Mouse (Mus musculus) neural tube, embryonic 14.5 days (tissue): Measurements from ENCODE around the gene Wdcp. TPM values are rescaled to one million over a fixed set of nuclear protein-coding genes. Genes with fewer than 3 reads are reported as not detected.
"Not testable (repeated sequence)": the region's sequence is repeated elsewhere in the genome, so short reads cannot be mapped to it uniquely, and the experiment has no call there.

Source experiments
- ATAC-seq: fragments of 200-750 bp; cut with Nextera tagmentation; 2 replicates; pipeline ENCODE4 v1.8.0; 2017; ENCODE audit warnings: low read depth, mild to moderate bottlenecking, moderate TSS enrichment, moderate library complexity
- H3K27ac ChIP-seq: fragments of 300-500 bp; sonication (generic); 2 replicates; pipeline ENCODE4 v1.5.1; 2014; ENCODE audit warnings: low read depth, mild to moderate bottlenecking, control low read depth, low read length, moderate library complexity, mixed read lengths
- H3K27me3 ChIP-seq: fragments of 300-500 bp; sonication (generic); 2 replicates; pipeline ENCODE4 v1.6.1; 2014; ENCODE audit warnings: low read length; ENCODE audit not compliant: control insufficient read depth, insufficient read depth
- H3K36me3 ChIP-seq: fragments of 300-500 bp; sonication (generic); 2 replicates; pipeline ENCODE4 v1.6.1; 2014; ENCODE audit warnings: low read length, mixed read lengths; ENCODE audit not compliant: control insufficient read depth, insufficient read depth
- H3K4me1 ChIP-seq: fragments of 300-500 bp; sonication (generic); 2 replicates; pipeline ENCODE4 v1.6.1; 2014; ENCODE audit warnings: low read length; ENCODE audit not compliant: control insufficient read depth, insufficient read depth
- H3K4me2 ChIP-seq: fragments of 300-500 bp; sonication (generic); 2 replicates; pipeline ENCODE4 v1.6.1; 2014; ENCODE audit warnings: mild to moderate bottlenecking, low read depth, low read length, control low read depth
- H3K4me3 ChIP-seq: fragments of 300-500 bp; sonication (generic); 2 replicates; pipeline ENCODE4 v1.5.1; 2014; ENCODE audit warnings: low read depth, low read length, control low read depth, mixed read lengths
- H3K9ac ChIP-seq: fragments of 300-500 bp; sonication (generic); replicated peaks from 2 replicates; pipeline ENCODE4 v1.6.1; 2014; ENCODE audit warnings: low read depth, mild to moderate bottlenecking, control low read depth, low read length, mixed read lengths
- H3K9me3 ChIP-seq: fragments of 300-500 bp; sonication (generic); 2 replicates; pipeline ENCODE4 v1.6.1; 2016; ENCODE audit warnings: low read length; ENCODE audit not compliant: control insufficient read depth
- WGBS: fragments of 180-500 bp; shearing (Covaris S2); extraction: QIAGEN DNeasy Blood & Tissue Kit; methylation state at CpG from one replicate; pipeline ENCODE4 v1.1.7; 2014; 5-methylcytosine and 5-hydroxymethylcytosine counted together
- polyA plus RNA-seq: library from polyadenylated mRNA; unstranded; fragments of >200 nt; fragmentation: Nextera tagmentation; extraction: Ambion mirVana; gene quantifications from 2 replicates; pipeline ENCODE4 v1.2.1, GENCODE M21; 2014

Wdcp gene
- polyA plus RNA-seq = 13.0 and 13.6 TPM in 2 replicates

- peak; percentile 92 for ATAC-seq
- H3K4me2 ChIP-seq = peak within 1 kb of the TSS; percentile 87
- peaks cover 11% of the 10 kb centered on the region for H3K4me1 ChIP-seq
- H3K27ac ChIP-seq = peak within 1 kb of the TSS; percentile 48; the same call in 1 of the 2 replicates
- 0 out of 2 replicates have a peak, but pooled peaks cover 2% of the 10 kb centered on the region for H3K27me3 ChIP-seq
- H3K9me3 ChIP-seq = no peaks in the 10 kb centered on the region
- H3K9ac ChIP-seq = peak within 1 kb of the TSS; percentile 41
- peak within 1 kb of the TSS; percentile 58 for H3K4me3 ChIP-seq
- H3K36me3 ChIP-seq = no peaks in the 10 kb centered on the region
- under 1% methylated on average over 30 of the region's 30 CpGs for WGBS
Measured at GRCm38 (mm10) chr12:4842890-4843597, at the start of gene Wdcp. Gene Wdcp (plus strand): TSS chr12:4843303.

GRCm38 (mm10) chr12:4793718-4794117 lies 49.4 kb upstream of the Wdcp start:
- no peaks in the 10 kb centered on the region for H3K27me3 ChIP-seq
- no peaks in the 10 kb centered on the region for H3K36me3 ChIP-seq
- no peak overlapping the region for H3K27ac ChIP-seq
- H3K9me3 ChIP-seq = no peaks in the 10 kb centered on the region
- WGBS = 90% methylated on average over 1 of the region's 1 CpGs
- H3K4me1 ChIP-seq = no peaks in the 10 kb centered on the region
- no peak overlapping the region for H3K4me3 ChIP-seq
- H3K9ac ChIP-seq = no peak overlapping the region
- no peak for ATAC-seq
- H3K4me2 ChIP-seq = no peak overlapping the region

- not testable (repeated sequence) for H3K36me3 ChIP-seq, ATAC-seq, H3K27me3 ChIP-seq, H3K4me3 ChIP-seq, H3K9ac ChIP-seq, H3K27ac ChIP-seq, H3K4me2 ChIP-seq, H3K9me3 ChIP-seq, H3K4me1 ChIP-seq
- WGBS = 89% methylated on average over 6 of the region's 6 CpGs
Measured at GRCm38 (mm10) chr12:4797471-4797870, 45.6 kb upstream of the Wdcp start.

- no peaks in the 10 kb centered on the region for H3K27me3 ChIP-seq
- WGBS = 85% methylated on average over 4 of the region's 4 CpGs
- H3K36me3 ChIP-seq = no peaks in the 10 kb centered on the region
- no peaks in the 10 kb centered on the region for H3K9me3 ChIP-seq
- H3K4me3 ChIP-seq = no peak overlapping the region
- H3K27ac ChIP-seq = no peak overlapping the region
- no peak for ATAC-seq
- H3K4me1 ChIP-seq = no peaks in the 10 kb centered on the region
- H3K9ac ChIP-seq = no peak overlapping the region
- H3K4me2 ChIP-seq = no peak overlapping the region
Measured at GRCm38 (mm10) chr12:4811036-4811435, 32.1 kb upstream of the Wdcp start.

GRCm38 (mm10) chr12:4811705-4812104 lies 31.4 kb upstream of the Wdcp start:
- H3K4me2 ChIP-seq = no peak overlapping the region
- H3K27ac ChIP-seq = no peak overlapping the region
- no peak for ATAC-seq
- no peak overlapping the region for H3K4me3 ChIP-seq
- H3K9ac ChIP-seq = no peak overlapping the region
- H3K27me3 ChIP-seq = no peaks in the 10 kb centered on the region
- peaks cover 4% of the 10 kb centered on the region; the same call in 1 of the 2 replicates for H3K4me1 ChIP-seq
- no peaks in the 10 kb centered on the region for H3K36me3 ChIP-seq
- 78% methylated on average over 3 of the region's 3 CpGs for WGBS
- H3K9me3 ChIP-seq = no peaks in the 10 kb centered on the region

- no peak overlapping the region for H3K9ac ChIP-seq
- no peaks in the 10 kb centered on the region for H3K36me3 ChIP-seq
- H3K4me3 ChIP-seq = no peak overlapping the region
- peaks cover 8% of the 10 kb centered on the region; the same call in 1 of the 2 replicates for H3K4me1 ChIP-seq
- H3K27ac ChIP-seq = no peak overlapping the region
- no peak for ATAC-seq
- no peaks in the 10 kb centered on the region for H3K27me3 ChIP-seq
- 87% methylated on average over 4 of the region's 4 CpGs for WGBS
- no peak overlapping the region for H3K4me2 ChIP-seq
- no peaks in the 10 kb centered on the region for H3K9me3 ChIP-seq
Measured at GRCm38 (mm10) chr12:4813636-4814035, 29.5 kb upstream of the Wdcp start.

- ATAC-seq = peak; percentile 22
- H3K27ac ChIP-seq = peak overlapping the region; percentile 65
- no peaks in the 10 kb centered on the region for H3K9me3 ChIP-seq
- peak overlapping the region; percentile 72 for H3K9ac ChIP-seq
- peak overlapping the region; percentile 86 for H3K4me3 ChIP-seq
- H3K27me3 ChIP-seq = no peaks in the 10 kb centered on the region
- peaks cover 12% of the 10 kb centered on the region for H3K36me3 ChIP-seq
- 10% methylated on average over 24 of the region's 24 CpGs for WGBS
- H3K4me1 ChIP-seq = peaks cover 10% of the 10 kb centered on the region; the same call in 1 of the 2 replicates
- peak overlapping the region; percentile 49 for H3K4me2 ChIP-seq
Measured at GRCm38 (mm10) chr12:4816680-4817360, 26.3 kb upstream of the Wdcp start.

- peak within 1 kb of the TSS; percentile 61 for H3K4me2 ChIP-seq
- no peaks in the 10 kb centered on the region for H3K27me3 ChIP-seq
- under 1% methylated on average over 49 of the region's 49 CpGs for WGBS
- H3K36me3 ChIP-seq = peaks cover 14% of the 10 kb centered on the region
- ATAC-seq = peak; percentile 98
- no peaks in the 10 kb centered on the region for H3K9me3 ChIP-seq
- H3K4me3 ChIP-seq = peak within 1 kb of the TSS; percentile 86
- H3K27ac ChIP-seq = peak within 1 kb of the TSS; percentile 82
- H3K9ac ChIP-seq = peak within 1 kb of the TSS; percentile 72
- peaks cover 10% of the 10 kb centered on the region; the same call in 1 of the 2 replicates for H3K4me1 ChIP-seq
Measured at GRCm38 (mm10) chr12:4817361-4818101, 25.6 kb upstream of the Wdcp start, which contains the start of gene Sf3b6. Gene Sf3b6 (plus strand): TSS chr12:4817544.
